Mouse (Mus musculus): ENCODE results near the gene Aptx. TPM values are rescaled to one million over a fixed set of nuclear protein-coding genes. Genes with fewer than 3 reads are reported as not detected.

Gene Aptx
- polyA plus RNA-seq, 1 experiment from 2014 or later = 51.5 TPM

GRCm38 (mm10) chr4:40681908-40682307 lies 21.1 kb downstream of the Aptx start:
- no peak overlapping the region for H3K4me3 ChIP-seq (ENCODE audit: low read depth, low read length)
- no peak overlapping the region for H3K9ac ChIP-seq (ENCODE audit: low read depth, low read length)
- 24% methylated on average over 3 of the region's 3 CpGs for WGBS
- no peaks in the 10 kb centered on the region for H3K27me3 ChIP-seq (ENCODE audit: control insufficient read depth, insufficient read depth, low read length)
- H3K4me1 ChIP-seq (replicated peaks; ENCODE audit: control insufficient read depth, insufficient read depth, low read length) = no peaks in the 10 kb centered on the region
- H3K9me3 ChIP-seq (ENCODE audit: control insufficient read depth, low read length) = no peaks in the 10 kb centered on the region
- ATAC-seq (ENCODE audit: low FRiP score) (0 out of 2 replicates have a peak, but pooled peaks have one; percentile 41), DNase-seq (ENCODE audit: low spot score) (peak; percentile 80)
- H3K4me2 ChIP-seq (replicated peaks; ENCODE audit: low read depth, low read length) = no peak overlapping the region
- no peaks in the 10 kb centered on the region for H3K36me3 ChIP-seq (ENCODE audit: control insufficient read depth, insufficient read depth, low read length)
- H3K27ac ChIP-seq (ENCODE audit: low read depth, low read length) = no peak overlapping the region

DNA sequence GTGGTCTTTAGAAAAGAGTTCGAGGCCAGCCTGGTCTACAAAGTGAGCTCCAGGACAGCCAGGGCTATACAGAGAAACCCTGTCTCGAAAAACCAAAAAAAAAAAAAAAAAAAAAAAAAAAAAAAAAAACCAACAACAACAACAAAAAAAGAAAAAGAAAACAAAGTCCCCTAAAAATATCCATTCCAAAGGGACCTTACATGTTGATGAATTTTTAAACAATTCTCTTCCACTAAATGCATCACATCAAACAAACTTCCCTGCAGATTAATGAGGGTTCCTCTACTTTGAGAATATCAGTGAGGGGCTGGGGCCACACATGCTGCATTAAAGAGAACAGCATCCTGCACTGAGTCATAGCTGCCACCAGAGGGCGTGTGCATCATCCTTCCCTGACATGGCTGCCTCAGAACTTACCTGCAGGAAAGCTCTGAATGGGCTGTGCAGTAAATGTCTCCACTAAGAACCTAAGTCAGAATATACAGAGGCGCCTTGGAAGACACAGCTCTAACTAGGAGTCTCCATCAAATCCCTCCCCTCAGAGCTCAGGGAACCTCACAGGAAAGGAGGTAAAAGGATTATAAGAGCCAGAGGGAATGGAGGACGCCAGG lies 22.6 kb downstream of the Aptx start:
- Histone ChIP-seq H3K4me3 (ENCODE audit: low read depth, low read length) (no peak overlapping the region), H3K4me1 (replicated peaks; ENCODE audit: control insufficient read depth, insufficient read depth, low read length) (no peaks in the 10 kb centered on the region; the same call in 1 of the 2 replicates), H3K36me3 (ENCODE audit: control insufficient read depth, insufficient read depth, low read length) (no peaks in the 10 kb centered on the region), H3K27me3 (ENCODE audit: control insufficient read depth, insufficient read depth, low read length) (no peaks in the 10 kb centered on the region), H3K27ac (ENCODE audit: low read depth, low read length) (no peak overlapping the region), H3K4me2 (replicated peaks; ENCODE audit: low read depth, low read length) (no peak overlapping the region), H3K9me3 (ENCODE audit: control insufficient read depth, low read length) (no peaks in the 10 kb centered on the region), H3K9ac (ENCODE audit: low read depth, low read length) (no peak overlapping the region)
- peak; percentile 72 for DNase-seq (ENCODE audit: low spot score)
- no peak for ATAC-seq (ENCODE audit: low FRiP score)
- WGBS = 55% methylated on average over 5 of the region's 5 CpGs

DNA sequence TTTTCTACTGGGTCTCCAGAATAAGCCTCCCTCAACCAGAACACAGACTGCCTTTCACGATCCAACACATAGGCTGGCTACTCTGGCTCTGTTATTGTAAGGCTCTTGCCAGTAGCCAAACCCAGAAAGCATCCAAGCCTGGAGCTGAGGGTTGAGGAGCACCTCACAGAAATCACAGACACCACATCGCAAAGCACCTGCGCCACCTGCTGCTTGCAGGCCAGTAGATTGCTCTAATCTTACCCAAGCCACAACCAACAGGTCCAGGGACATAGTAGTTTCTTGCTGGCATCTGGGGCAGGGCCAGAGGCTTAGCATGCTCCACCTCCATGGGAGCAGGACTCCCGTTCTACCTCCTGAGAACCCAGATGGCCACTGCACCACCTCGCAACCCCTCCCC lies 25.9 kb downstream of the Aptx start:
- no peak for ATAC-seq (ENCODE audit: low FRiP score)
- WGBS = 47% methylated on average over 5 of the region's 5 CpGs
- Histone ChIP-seq H3K4me2 (replicated peaks; ENCODE audit: low read depth, low read length) (no peak overlapping the region), H3K27me3 (ENCODE audit: control insufficient read depth, insufficient read depth, low read length) (no peaks in the 10 kb centered on the region), H3K36me3 (ENCODE audit: control insufficient read depth, insufficient read depth, low read length) (no peaks in the 10 kb centered on the region), H3K4me1 (replicated peaks; ENCODE audit: control insufficient read depth, insufficient read depth, low read length) (no peaks in the 10 kb centered on the region; the same call in 1 of the 2 replicates), H3K9me3 (ENCODE audit: control insufficient read depth, low read length) (no peaks in the 10 kb centered on the region), H3K4me3 (ENCODE audit: low read depth, low read length) (no peak overlapping the region), H3K27ac (ENCODE audit: low read depth, low read length) (no peak overlapping the region), H3K9ac (ENCODE audit: low read depth, low read length) (no peak overlapping the region)
- no peak for DNase-seq (ENCODE audit: low spot score)

DNA sequence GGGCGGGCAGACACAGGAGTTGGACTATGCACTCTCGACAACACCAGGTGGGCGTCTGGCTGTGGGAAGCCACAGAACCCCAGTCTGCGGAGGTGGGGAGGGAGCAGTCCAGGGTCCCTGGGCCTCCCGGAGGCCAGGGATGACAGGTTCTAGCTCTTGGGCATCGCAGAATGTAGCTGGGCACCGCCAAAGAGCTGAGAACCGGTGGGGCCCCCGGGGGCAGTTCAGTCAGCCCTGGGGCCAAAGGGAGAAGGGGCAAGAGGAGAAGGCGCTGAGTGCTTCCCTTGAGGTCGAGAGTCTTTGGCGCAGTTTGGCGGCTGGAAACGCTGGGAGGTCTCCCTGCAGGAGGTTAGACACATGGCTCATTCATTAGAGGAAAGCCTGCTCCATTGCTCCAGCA lies 26.7 kb downstream of the Aptx start:
- Histone ChIP-seq H3K9me3 (ENCODE audit: control insufficient read depth, low read length) (no peaks in the 10 kb centered on the region), H3K4me2 (replicated peaks; ENCODE audit: low read depth, low read length) (no peak overlapping the region), H3K4me1 (replicated peaks; ENCODE audit: control insufficient read depth, insufficient read depth, low read length) (no peaks in the 10 kb centered on the region; the same call in 1 of the 2 replicates), H3K9ac (ENCODE audit: low read depth, low read length) (no peak overlapping the region), H3K36me3 (ENCODE audit: control insufficient read depth, insufficient read depth, low read length) (no peaks in the 10 kb centered on the region), H3K27me3 (ENCODE audit: control insufficient read depth, insufficient read depth, low read length) (no peaks in the 10 kb centered on the region), H3K27ac (ENCODE audit: low read depth, low read length) (no peak overlapping the region), H3K4me3 (ENCODE audit: low read depth, low read length) (no peak overlapping the region)
- ATAC-seq (ENCODE audit: low FRiP score) = no peak
- no peak for DNase-seq (ENCODE audit: low spot score)
- WGBS = 17% methylated on average over 14 of the region's 14 CpGs

DNA sequence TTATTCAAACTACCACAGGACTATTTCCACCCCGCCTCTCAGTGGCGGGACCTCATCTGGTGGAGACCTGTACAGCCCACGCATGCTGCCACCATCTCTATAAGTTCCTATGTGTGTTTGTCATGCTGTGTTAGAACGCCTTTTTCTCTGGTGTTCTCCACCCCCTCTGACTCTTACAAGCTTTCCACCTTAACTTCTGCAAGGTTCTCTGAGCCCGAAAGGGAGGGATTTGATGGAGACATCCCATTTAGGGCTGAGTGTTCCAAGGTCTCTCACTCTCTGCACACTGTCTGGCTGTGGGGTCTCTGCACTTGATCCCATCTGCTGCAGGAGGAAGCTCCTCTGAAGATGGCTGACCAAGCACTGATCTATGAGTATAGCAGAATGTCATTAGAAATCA lies 29.5 kb downstream of the Aptx start:
- H3K4me2 ChIP-seq (replicated peaks; ENCODE audit: low read depth, low read length) = no peak overlapping the region
- H3K4me1 ChIP-seq (replicated peaks; ENCODE audit: control insufficient read depth, insufficient read depth, low read length) = no peaks in the 10 kb centered on the region; the same call in 1 of the 2 replicates
- no peaks in the 10 kb centered on the region for H3K9me3 ChIP-seq (ENCODE audit: control insufficient read depth, low read length)
- H3K4me3 ChIP-seq (ENCODE audit: low read depth, low read length) = no peak overlapping the region
- no peak overlapping the region for H3K9ac ChIP-seq (ENCODE audit: low read depth, low read length)
- DNase-seq (ENCODE audit: low spot score) (no peak), ATAC-seq (ENCODE audit: low FRiP score) (no peak)
- WGBS = over 99% methylated on average over 5 of the region's 5 CpGs
- no peaks in the 10 kb centered on the region for H3K27me3 ChIP-seq (ENCODE audit: control insufficient read depth, insufficient read depth, low read length)
- no peaks in the 10 kb centered on the region for H3K36me3 ChIP-seq (ENCODE audit: control insufficient read depth, insufficient read depth, low read length)
- no peak overlapping the region for H3K27ac ChIP-seq (ENCODE audit: low read depth, low read length)

DNA sequence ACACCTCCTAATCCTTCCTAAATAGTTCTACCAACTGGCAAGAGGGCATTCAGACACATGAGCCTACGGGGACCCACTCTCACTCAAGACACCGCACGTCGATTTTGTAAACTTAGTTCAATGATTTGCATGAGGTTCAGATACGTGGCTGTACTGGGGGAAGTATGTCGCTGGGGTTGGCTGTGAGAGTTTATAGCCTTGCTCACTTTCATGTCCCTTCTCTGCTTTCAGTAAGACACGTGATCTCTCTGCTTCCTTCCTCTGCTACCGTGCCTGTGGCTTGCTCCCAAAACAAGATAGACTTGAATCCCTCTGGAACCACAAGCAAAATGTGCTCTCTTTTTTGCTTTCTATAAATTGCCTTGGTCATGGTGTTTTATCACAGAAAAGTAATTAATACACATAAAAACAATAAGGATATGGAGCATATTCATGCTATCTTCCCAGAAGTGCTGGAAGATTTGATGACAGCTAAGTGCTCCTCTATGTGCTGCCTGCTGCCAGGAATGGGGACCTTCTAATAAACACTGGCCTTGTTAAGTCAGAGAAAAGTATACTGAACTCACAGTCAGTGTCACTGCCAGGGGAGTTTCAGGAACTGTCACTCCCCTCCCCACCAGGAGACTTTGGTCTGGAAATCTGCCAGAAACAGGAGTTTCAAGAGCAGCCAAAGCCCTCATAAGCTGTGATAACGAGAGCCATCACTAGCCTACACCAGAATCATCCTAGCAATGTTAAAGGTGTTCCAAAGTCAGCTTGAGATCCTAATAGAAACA lies 36.6 kb downstream of the Aptx start:
- Histone ChIP-seq H3K4me2 (replicated peaks; ENCODE audit: low read depth, low read length) (no peak overlapping the region), H3K9me3 (ENCODE audit: control insufficient read depth, low read length) (peaks cover 2% of the 10 kb centered on the region; the same call in 1 of the 2 replicates), H3K4me3 (ENCODE audit: low read depth, low read length) (no peak overlapping the region), H3K27me3 (ENCODE audit: control insufficient read depth, insufficient read depth, low read length) (no peaks in the 10 kb centered on the region), H3K4me1 (replicated peaks; ENCODE audit: control insufficient read depth, insufficient read depth, low read length) (no peaks in the 10 kb centered on the region), H3K36me3 (ENCODE audit: control insufficient read depth, insufficient read depth, low read length) (no peaks in the 10 kb centered on the region), H3K27ac (ENCODE audit: low read depth, low read length) (no peak overlapping the region), H3K9ac (ENCODE audit: low read depth, low read length) (no peak overlapping the region)
- ATAC-seq (ENCODE audit: low FRiP score) = no peak
- 90% methylated on average over 9 of the region's 9 CpGs for WGBS
- no peak for DNase-seq (ENCODE audit: low spot score)

DNA sequence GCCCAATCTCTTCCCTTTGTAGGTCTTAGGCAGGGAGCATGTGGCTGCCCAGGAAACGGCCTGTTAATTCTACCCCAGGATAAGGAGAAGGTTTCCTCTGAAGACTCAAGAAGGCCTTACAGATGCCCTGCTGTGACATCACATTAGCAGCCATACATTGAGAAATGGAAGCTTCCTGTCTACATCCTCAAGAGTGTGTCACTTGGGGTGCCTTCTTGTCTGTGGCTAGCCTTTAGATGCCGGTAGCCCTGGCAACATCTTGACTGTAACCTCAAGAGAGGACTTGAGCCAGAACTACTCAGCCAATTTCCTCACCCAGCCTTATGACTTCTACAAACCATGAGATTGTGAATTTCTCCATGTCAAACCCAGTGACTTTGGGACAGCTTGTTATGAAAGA lies 51.9 kb downstream of the Aptx start:
- H3K4me1 ChIP-seq (replicated peaks; ENCODE audit: control insufficient read depth, insufficient read depth, low read length) = no peaks in the 10 kb centered on the region
- H3K9ac ChIP-seq (ENCODE audit: low read depth, low read length) = no peak overlapping the region
- DNase-seq (ENCODE audit: low spot score) (no peak), ATAC-seq (ENCODE audit: low FRiP score) (no peak)
- no peak overlapping the region for H3K4me3 ChIP-seq (ENCODE audit: low read depth, low read length)
- H3K4me2 ChIP-seq (replicated peaks; ENCODE audit: low read depth, low read length) = no peak overlapping the region
- no peak overlapping the region for H3K27ac ChIP-seq (ENCODE audit: low read depth, low read length)
- H3K27me3 ChIP-seq (ENCODE audit: control insufficient read depth, insufficient read depth, low read length) = no peaks in the 10 kb centered on the region
- H3K9me3 ChIP-seq (ENCODE audit: control insufficient read depth, low read length) = no peaks in the 10 kb centered on the region
- H3K36me3 ChIP-seq (ENCODE audit: control insufficient read depth, insufficient read depth, low read length) = no peaks in the 10 kb centered on the region
- 95% methylated on average over 2 of the region's 2 CpGs for WGBS

- ATAC-seq (ENCODE audit: low FRiP score) (no peak), DNase-seq (ENCODE audit: low spot score) (no peak)
- Histone ChIP-seq H3K27me3 (ENCODE audit: control insufficient read depth, insufficient read depth, low read length) (no peaks in the 10 kb centered on the region), H3K27ac (ENCODE audit: low read depth, low read length) (no peak overlapping the region), H3K9ac (ENCODE audit: low read depth, low read length) (no peak overlapping the region), H3K4me3 (ENCODE audit: low read depth, low read length) (no peak overlapping the region), H3K9me3 (ENCODE audit: control insufficient read depth, low read length) (no peaks in the 10 kb centered on the region), H3K4me1 (replicated peaks; ENCODE audit: control insufficient read depth, insufficient read depth, low read length) (no peaks in the 10 kb centered on the region), H3K36me3 (ENCODE audit: control insufficient read depth, insufficient read depth, low read length) (no peaks in the 10 kb centered on the region), H3K4me2 (replicated peaks; ENCODE audit: low read depth, low read length) (no peak overlapping the region)
- WGBS = 80% methylated on average over 5 of the region's 5 CpGs
These were observed 53.9 kb downstream of the Aptx start for GRCm38 (mm10) chr4:40649111-40649510.

DNA sequence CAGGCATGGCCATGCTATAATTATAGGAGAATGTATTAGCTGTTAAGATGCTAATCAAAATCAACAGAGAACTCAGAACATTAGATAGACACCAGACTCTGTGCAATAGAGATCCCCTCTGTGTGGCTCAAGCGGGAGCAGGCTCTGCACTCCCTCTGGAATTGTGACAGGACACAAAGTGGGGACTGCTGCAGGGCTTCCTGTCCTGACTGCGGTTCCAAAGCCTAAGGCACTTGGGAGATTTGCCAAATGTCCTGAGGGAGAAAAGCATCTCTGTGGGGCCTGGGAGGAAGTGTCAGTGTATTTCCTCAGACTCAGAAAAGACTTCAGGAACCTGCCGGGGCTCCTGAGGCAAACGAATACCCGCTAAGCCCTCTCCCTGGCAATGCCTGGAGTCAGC lies 59.4 kb downstream of the Aptx start:
- H3K9ac ChIP-seq (ENCODE audit: low read depth, low read length) = no peak overlapping the region

More for the DNA sequence above, 59.4 kb downstream of the Aptx start:
- WGBS = 69% methylated on average over 5 of the region's 5 CpGs
- H3K27ac ChIP-seq (ENCODE audit: low read depth, low read length) = no peak overlapping the region
- DNase-seq (ENCODE audit: low spot score) = no peak
- H3K4me3 ChIP-seq (ENCODE audit: low read depth, low read length) = no peak overlapping the region
- H3K4me1 ChIP-seq (replicated peaks; ENCODE audit: control insufficient read depth, insufficient read depth, low read length) = no peaks in the 10 kb centered on the region
- no peaks in the 10 kb centered on the region for H3K9me3 ChIP-seq (ENCODE audit: control insufficient read depth, low read length)
- no peak for ATAC-seq (ENCODE audit: low FRiP score)
- no peaks in the 10 kb centered on the region for H3K27me3 ChIP-seq (ENCODE audit: control insufficient read depth, insufficient read depth, low read length)
- no peaks in the 10 kb centered on the region for H3K36me3 ChIP-seq (ENCODE audit: control insufficient read depth, insufficient read depth, low read length)
- H3K4me2 ChIP-seq (replicated peaks; ENCODE audit: low read depth, low read length) = no peak overlapping the region

All from hindbrain, embryonic 11.5 days (tissue).